Mouse (Mus musculus) G1E-ER4 (cell line): ENCODE data around the gene Nexn. TPM values are rescaled to one million over a fixed set of nuclear protein-coding genes. Genes with fewer than 3 reads are reported as not detected.

Source experiments
- GATA1 ChIP-seq: IDR thresholded peaks from one replicate; pipeline ENCODE4 v1.8.0; 2012; ENCODE audit warnings: low read length, inconsistent platforms
- polyA plus RNA-seq: library from polyadenylated mRNA; stranded (reverse); fragments of >175 nt; gene quantifications from 2 replicates; pipeline ENCODE4 v1.2.3, GENCODE M21; 2012

Gene Nexn
- not detected in 2 replicates for polyA plus RNA-seq

DNA sequence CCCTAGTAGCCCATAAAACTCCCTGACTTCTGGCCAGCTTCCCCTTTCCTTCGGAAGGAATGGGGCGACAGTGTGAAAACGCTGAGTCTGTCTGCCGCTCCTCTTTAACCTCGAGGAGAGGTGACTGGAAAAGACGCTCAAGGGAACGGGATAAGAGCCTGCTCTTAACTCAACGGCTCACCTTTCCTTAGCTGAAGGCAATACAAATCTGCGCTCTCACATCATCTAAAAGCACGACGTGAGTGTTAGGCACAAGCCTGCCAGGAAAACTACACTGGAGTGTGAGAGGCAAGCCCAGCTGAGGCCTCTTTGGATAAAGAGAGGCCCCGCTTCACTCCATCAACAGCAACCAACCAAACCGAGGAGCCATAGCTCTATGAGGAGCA lies at the start of gene Nexn:
Nexn (minus strand) TSS at position 315 of the 386 bp plus-strand sequence.
- no peak for TF ChIP-seq GATA1

DNA sequence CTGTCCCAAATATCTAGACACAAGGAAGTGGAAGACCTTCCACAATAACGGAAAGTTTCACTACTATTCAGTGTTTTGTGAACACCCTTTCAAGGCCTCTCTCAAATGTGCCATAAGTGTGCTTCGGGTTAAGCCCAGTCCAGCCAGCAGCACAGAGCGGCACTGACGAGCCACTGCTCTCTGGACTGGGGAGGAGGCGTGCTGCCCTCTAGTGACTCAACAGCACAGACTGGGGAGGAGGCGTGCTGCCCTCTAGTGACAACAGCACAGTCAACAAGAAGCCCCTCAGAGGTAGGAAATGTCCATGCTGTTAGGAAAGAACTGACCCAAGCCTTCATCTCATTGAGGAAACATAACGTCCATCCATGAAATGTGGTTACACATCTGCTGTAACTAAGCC lies 49.5 kb upstream of the Nexn start:
- TF ChIP-seq GATA1, result no peak

DNA sequence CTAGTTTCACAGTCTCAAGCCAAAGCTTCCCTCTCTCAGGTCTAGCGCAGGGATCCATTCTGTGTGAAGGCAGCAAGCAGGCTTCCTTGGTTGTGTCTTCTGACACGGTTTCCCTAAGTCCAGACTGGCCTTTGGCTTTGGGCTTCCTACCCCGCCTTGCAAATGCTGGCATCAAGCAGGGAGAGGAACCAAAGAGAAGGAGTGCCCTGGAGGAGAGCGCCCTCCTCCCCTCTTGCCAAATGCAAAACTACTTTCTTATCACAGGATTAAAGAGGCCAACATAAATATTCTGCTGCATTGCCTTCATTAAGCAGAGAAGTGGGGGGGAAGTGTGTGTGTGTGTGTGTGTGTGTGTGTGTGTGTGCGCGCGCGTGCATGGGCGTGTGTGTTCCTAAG lies 43.1 kb upstream of the Nexn start:
- TF ChIP-seq GATA1, result no peak

DNA sequence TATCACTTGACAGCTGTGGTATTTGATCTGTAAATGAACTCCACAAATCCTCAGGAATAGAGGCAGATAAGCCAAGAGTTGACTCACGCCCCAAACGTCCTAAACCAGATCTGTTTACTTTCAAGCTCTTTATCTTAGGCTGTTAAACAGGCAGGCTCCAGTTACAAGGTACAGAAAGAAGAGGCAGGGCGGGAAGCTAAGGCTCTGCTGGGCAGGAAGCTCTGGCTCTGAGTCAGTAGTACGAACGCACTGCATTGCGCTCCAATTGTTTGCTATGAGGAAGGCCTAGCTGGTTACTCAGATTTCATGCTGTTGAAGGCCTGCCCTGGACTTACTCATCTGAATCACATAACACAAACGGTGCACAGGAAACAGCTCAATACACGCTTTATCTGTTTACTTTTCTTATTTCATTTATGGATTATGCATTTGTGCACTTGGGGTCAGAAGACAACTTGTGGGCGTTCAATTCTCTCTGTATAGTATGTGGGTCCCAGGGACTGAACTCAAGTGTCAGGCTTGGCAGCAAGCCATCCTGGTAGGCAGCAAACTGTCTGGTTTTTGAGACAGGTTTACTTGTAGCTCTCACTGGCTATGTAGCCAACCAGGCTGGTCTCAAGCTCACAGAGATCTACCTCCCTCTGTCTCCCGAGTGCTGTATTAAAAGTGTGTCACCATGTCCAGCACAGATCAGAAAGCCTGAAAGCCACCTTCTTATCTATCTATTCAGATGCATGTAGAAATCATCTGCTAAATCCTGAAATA lies 42.5 kb upstream of the Nexn start:
- no peak for TF ChIP-seq GATA1

DNA sequence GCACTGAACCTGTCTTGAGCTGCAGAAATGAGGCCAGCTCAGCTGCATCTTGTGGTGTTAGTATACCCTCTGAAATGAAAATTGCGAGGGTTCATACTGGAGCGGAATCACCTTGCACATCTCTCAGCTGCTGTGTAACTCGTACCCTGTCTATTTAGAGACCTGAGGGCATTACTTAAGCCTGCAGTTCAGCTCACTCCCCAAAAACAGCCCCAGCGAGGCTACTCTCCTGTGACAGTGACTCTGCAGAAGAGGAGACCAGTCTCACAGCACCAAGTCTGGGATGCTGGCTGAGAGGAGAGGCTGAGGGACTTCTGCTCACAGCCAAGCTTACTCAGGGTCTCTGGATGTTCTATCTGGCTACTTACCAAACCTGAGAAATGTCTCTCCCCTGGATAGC lies 39.8 kb upstream of the Nexn start:
- no peak for TF ChIP-seq GATA1

DNA sequence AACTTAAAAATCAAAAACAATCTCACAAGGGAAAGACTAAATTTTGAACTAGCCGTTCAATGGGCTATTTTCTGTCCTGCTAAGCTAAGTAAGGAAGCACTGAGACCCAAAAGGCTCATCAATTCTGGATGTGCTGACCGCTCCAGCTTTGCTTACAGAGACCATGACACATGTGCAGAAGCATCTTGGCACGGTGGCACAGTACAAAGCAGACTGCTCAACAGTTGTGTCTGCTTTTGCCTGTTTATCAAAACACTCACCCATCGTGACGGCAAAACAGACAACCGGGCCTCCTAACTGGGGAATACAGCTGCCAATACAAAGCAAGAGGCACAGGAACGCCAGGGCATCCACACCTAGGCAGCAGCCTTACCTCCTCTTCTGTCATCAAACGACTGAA lies 38.9 kb upstream of the Nexn start:
- TF ChIP-seq GATA1, result no peak

DNA sequence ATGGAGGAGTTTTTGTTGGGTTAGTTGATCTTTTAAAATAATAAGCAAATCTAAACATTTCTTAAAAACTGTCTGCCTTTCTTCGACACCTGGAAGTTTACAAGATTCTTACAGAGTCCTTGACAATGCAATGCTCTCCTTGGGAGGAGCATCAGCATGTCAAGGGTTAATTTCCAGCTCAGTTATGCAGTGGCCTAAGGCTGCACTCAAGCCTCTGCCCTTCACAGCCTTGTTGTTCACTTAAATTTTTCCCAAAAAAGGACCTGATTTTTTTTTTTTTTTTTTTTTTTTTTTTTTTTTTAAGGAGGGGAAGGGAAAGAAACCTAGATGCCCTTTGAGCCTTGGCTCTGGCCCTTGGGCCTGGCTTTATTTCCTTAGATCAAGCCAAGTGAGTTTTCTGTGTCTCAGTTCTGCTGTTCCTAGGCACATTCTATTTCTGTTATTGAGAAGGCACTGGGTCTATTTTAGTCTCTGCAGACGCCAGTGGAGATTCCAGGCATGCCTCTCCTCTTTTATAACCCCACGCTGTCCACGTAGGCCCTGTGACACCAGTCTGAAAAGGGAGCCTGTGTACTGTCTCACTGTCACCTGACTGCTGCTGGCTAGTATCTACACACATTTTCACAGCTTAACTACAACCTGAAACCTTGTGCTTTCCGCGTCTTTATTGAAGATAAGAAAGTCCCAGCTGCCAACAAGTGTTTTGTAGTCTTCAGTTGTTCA lies 38.1 kb upstream of the Nexn start:
- no peak for TF ChIP-seq GATA1

DNA sequence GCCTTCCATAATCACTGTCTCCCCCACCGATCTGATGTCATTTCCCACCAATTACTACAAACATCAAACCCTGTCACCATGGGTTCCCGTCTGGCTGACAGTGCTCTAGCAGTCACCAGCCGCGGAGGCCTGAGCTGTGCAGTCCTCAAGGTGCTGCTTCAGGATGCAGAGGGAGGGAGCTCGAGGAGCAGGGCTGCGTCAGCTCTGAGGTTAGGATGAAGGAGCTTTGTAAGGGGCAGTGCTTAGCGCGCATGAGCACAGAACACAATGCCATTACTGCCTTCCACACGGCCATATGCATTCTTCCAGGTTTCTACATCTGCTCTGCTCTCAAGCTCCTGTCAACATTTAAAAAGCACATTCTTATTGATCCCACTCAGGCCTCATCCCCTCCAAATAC lies 36.8 kb upstream of the Nexn start:
- no peak for TF ChIP-seq GATA1

DNA sequence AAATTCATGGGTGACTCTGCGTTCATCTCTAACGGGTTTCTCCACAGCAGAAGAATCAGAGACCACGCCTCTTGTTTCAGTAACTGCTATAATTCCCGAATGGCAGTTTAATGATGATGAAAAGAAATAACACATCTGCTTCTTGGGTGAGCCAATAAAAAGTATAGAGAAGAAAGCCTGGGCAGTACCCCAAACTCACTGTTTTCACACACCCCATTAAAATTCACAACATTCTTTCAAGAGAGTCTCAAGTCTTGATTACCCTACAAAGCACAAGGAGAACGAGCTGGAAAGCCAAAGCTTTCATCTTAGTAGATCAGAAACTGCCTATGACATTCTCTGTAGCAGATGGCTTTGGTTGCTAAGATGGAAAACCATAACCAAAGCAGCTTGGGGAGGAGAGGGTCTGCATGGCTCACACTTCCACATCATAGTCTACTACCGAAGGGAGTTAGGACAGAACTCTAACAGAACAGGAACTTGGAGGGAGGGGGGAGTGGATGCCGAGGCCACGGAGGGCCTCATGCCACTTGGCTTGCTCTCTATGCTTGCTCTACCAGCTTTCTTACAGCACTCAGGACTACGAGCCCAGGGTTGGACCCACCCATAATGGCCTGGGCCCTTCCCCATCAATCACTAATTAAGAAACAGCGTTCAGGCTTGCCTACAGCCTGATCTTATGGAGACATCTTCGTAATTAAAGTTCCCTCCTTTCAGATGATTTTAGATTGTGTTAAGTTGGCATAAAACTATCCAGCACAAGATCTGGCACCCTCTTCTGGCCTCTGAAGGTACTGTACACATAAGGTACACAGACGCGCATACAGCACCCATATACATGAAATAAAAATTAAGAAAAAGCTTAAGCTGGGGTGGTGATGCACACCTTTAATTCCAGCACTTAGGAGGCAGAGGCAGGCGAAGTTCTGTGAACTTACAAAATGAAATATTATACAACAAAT lies 34.5 kb upstream of the Nexn start:
- TF ChIP-seq GATA1, result no peak

DNA sequence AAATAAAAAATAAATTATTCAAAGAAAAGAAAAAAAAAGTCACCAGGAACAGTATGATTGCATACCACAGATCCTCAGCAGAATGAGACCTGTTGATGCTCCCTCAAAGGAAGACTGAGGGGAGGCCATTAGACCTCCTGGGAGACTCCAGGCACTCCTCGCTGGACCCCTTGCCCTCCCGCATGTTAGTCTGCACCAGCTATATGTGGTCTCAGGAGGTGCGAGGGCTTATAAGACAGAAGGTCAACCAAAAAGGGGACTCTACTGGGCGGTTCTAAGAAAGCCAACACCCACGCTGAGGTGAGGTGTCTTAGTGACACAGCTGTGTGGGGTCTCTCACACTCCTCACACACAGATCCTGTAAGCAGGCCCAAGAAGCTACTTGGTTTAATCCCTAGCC lies 29.7 kb upstream of the Nexn start:
- no peak for TF ChIP-seq GATA1

DNA sequence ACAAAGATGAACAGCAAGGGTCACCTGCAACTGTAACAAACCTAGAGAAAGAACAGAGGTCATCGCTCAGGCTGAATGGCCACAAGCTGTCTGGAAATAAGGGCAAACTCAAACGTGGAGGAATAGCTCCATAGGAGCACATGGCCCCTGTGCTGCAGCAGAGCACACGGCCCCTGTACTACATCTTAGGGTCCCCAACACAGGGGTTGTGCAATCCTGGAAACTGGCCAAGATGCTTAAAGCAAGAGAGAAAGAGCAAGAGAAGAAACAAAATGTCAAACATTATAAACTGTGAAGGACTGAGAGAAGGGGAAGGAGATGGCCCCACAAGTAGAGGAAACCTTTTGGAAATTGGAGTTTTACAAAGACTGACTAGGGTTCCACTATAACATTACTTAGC lies 28.2 kb upstream of the Nexn start:
- TF ChIP-seq GATA1, result no peak

DNA sequence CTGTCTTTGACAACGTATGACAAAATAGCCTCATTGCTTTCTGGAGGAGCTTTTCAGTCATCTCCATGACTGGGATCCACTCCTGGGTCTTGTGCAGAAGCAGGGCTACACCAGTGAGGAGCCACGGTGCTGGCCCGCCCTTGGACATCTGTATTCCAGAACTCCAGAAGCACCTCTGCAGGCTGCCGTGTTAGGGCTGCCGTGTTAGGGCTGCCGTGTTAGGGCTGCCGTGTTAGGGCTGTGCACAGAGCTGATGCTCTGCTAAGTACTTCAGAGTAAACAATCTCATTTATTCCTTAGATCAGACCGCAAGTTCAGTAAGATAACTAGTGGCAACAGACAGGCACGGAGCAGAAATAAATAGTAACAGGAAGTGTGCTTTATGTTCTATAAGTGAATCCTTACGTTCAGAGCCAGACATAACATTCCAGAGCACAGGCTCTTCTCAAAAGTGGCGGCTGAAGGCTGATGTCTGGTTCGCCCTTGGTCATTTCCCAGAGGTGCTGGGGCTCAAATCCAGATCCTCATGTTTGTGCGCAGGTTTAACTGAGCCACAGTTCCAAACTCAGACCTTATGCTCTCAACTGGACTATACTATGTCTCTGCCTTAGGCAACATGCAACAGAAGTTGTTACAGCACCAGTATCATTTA lies 27.5 kb upstream of the Nexn start:
- no peak for TF ChIP-seq GATA1

DNA sequence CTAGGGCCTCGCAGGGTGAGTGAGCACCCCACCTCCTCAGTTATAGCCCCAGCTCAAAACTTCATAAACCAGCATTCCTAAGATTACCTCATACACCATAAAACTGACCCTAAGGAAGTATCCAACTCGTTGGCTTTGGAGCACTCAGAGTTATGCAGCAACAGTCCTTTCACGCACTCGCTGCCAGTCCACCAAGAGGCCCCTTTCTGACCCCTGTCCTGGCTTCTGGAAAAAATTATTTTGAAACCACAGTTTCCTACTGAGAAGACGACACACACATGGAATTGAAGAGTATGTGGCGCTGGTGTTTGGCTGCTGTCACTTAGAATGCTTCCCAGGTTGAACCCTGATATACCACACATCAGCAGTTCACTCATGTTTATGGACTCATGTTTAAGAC lies 25.7 kb upstream of the Nexn start:
- no peak for TF ChIP-seq GATA1

DNA sequence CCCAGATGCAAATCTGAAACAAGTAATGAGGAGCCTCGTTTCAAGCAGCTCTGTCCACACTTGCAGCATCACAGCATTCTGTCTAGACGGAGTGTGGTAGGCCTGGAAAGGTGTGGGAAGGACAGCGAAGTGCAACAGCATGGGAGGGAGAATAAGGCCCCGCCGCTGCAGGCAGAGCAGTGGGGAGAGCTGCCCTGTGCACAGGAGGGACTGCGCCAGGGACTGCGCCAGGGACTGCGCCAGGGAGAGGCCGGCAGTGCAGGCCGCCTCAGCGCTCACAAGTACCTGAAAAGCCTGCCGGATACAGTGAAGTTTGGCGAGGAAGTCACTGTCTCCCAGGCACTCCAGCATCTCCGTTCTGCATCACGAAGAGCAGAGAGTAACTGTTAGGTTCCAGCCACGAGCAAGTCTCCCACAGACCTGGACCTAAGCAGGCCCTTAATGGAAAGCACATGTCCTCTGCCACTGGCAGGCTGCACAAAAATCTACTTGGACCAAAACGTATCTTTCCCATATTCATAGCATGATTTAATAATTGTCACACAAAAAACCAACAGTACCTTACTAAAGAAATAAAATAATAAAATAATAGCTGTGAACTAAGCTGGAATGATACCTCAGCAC lies 24.1 kb upstream of the Nexn start:
- no peak for TF ChIP-seq GATA1

DNA sequence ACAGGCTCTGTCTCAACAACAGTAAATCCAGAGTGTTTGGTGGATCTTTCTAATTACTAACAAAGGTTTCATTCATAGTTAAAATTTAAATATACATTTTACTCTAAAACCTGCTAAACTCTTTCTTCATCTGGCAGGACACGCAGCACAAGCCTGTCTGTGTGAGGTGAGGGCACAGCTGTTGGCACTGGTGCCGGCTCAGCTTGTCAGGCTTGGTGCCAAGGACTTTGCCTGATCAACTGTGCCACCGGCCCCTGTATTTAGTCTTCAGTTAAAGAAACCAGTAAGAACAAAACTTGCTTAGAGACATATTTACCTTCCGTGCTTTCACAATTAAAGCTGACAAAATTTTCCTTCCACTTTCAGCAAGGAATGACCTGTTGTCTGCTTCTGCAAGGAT lies 22.6 kb upstream of the Nexn start:
- no peak for TF ChIP-seq GATA1
